Mouse (Mus musculus) limb, embryonic 12.5 days (tissue): Measurements from ENCODE around the gene Tmprss7. TPM values are rescaled to one million over a fixed set of nuclear protein-coding genes. Genes with fewer than 3 reads are reported as not detected.

Experiments used
- ATAC-seq: fragments of 200-750 bp; cut with Nextera tagmentation; 2 replicates; pipeline ENCODE4 v1.8.0; 2017; ENCODE audit warnings: low read depth, moderate TSS enrichment; ENCODE audit not compliant: insufficient number of reproducible peaks, insufficient read depth, low FRiP score, low TSS enrichment
- H3K27ac ChIP-seq: fragments of 300-500 bp; sonication (generic); 2 replicates; pipeline ENCODE4 v1.5.1; 2016; ENCODE audit warnings: mild to moderate bottlenecking, moderate library complexity
- H3K27me3 ChIP-seq: fragments of 300-500 bp; sonication (generic); 2 replicates; pipeline ENCODE4 v1.6.1; 2016; ENCODE audit warnings: mild to moderate bottlenecking, moderate library complexity
- H3K36me3 ChIP-seq: fragments of 300-500 bp; sonication (generic); 2 replicates; pipeline ENCODE4 v1.6.1; 2016; ENCODE audit warnings: mild to moderate bottlenecking, moderate library complexity
- H3K4me1 ChIP-seq: fragments of 300-500 bp; sonication (generic); replicated peaks from 2 replicates; pipeline ENCODE4 v1.6.1; 2016
- H3K4me2 ChIP-seq: fragments of 300-500 bp; sonication (generic); 2 replicates; pipeline ENCODE4 v1.6.1; 2016; ENCODE audit warnings: mild to moderate bottlenecking, moderate library complexity
- H3K4me3 ChIP-seq: fragments of 300-500 bp; sonication (generic); replicated peaks from 2 replicates; pipeline ENCODE4 v1.5.1; 2016; ENCODE audit warnings: mild to moderate bottlenecking
- H3K9ac ChIP-seq: fragments of 300-500 bp; sonication (generic); replicated peaks from 2 replicates; pipeline ENCODE4 v1.6.1; 2016; ENCODE audit warnings: mild to moderate bottlenecking, moderate library complexity
- H3K9me3 ChIP-seq: fragments of 300-500 bp; sonication (generic); 2 replicates; pipeline ENCODE4 v1.6.1; 2016; ENCODE audit warnings: mild to moderate bottlenecking, moderate library complexity
- WGBS: fragments of 180-500 bp; shearing (Covaris S2); methylation state at CpG from one replicate; pipeline ENCODE4 v1.1.7; 2016; 5-methylcytosine and 5-hydroxymethylcytosine counted together
- polyA plus RNA-seq: library from polyadenylated mRNA; unstranded; fragments of >200 nt; fragmentation: Nextera tagmentation; extraction: Ambion mirVana; gene quantifications from 2 replicates; pipeline ENCODE4 v1.2.1, GENCODE M21; 2016

Gene Tmprss7
- 0.20 and 0.27 TPM in 2 replicates for polyA plus RNA-seq

DNA sequence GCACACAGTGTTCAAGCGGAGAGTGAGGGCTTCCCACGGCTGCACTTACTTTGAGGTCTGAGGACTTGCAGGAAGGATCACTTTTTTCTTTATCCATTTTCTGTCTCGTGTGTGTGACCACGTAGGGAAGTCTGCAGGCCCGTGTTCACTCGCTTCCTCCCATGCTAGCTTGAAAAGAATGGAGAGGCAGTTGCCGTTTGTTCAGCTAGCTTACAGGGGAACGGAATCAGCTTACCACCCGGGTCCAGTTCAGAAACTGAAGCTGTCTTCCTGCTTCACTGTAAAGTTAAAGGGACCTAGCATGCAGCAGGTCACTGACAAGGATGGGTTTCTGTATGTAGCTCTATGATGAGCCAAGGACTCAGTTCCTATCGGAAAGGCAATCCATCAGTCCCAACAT, at the start of gene Tmprss7:
Gene Tmprss7 (minus strand): TSS at position 101 of the 400 bp plus-strand sequence.
- H3K9ac ChIP-seq, result no peak within 1 kb of the TSS
- no peak within 1 kb of the TSS for H3K4me2 ChIP-seq
- no peak within 1 kb of the TSS for H3K27ac ChIP-seq
- H3K4me1 ChIP-seq, result no peaks in the 10 kb centered on the region
- H3K27me3 ChIP-seq, result no peaks in the 10 kb centered on the region
- 78% methylated on average over 10 of the region's 10 CpGs for WGBS
- H3K36me3 ChIP-seq, result no peaks in the 10 kb centered on the region
- H3K9me3 ChIP-seq, result no peaks in the 10 kb centered on the region
- no peak for ATAC-seq
- H3K4me3 ChIP-seq, result no peak within 1 kb of the TSS

- under 1% methylated on average over 51 of the region's 51 CpGs for WGBS
Measured at GRCm38 (mm10) chr16:45742615-45743476, 49.4 kb upstream of the Tmprss7 start, which contains the start of gene Abhd10. Abhd10 (minus strand) TSS chr16:45742955.

GRCm38 (mm10) chr16:45737880-45738279, 44.4 kb upstream of the Tmprss7 start:
- no peak for ATAC-seq

More at GRCm38 (mm10) chr16:45742615-45743476, 49.4 kb upstream of the Tmprss7 start, which contains the start of gene Abhd10:
- H3K27me3 ChIP-seq, result no peaks in the 10 kb centered on the region
- H3K9me3 ChIP-seq, result no peaks in the 10 kb centered on the region
- H3K4me2 ChIP-seq, result peak within 1 kb of the TSS; percentile 65
- H3K27ac ChIP-seq, result peak within 1 kb of the TSS; percentile 92
- peak within 1 kb of the TSS; percentile 66 for H3K4me3 ChIP-seq
- ATAC-seq, result peak; percentile 97
- H3K4me1 ChIP-seq, result peaks cover 12% of the 10 kb centered on the region
- peaks cover 22% of the 10 kb centered on the region for H3K36me3 ChIP-seq
- H3K9ac ChIP-seq, result peak within 1 kb of the TSS; percentile 85

GRCm38 (mm10) chr16:45736724-45737123, 43.3 kb upstream of the Tmprss7 start:
- peaks cover 55% of the 10 kb centered on the region for H3K36me3 ChIP-seq
- H3K9ac ChIP-seq, result no peak overlapping the region
- no peak overlapping the region for H3K27ac ChIP-seq
- no peak overlapping the region for H3K4me2 ChIP-seq
- WGBS, result 93% methylated on average over 3 of the region's 3 CpGs
- H3K9me3 ChIP-seq, result no peaks in the 10 kb centered on the region
- ATAC-seq, result no peak
- H3K27me3 ChIP-seq, result no peaks in the 10 kb centered on the region
- H3K4me1 ChIP-seq, result peaks cover 5% of the 10 kb centered on the region
- no peak overlapping the region for H3K4me3 ChIP-seq

More at GRCm38 (mm10) chr16:45737880-45738279, 44.4 kb upstream of the Tmprss7 start:
- Histone ChIP-seq H3K4me1 (peaks cover 5% of the 10 kb centered on the region), H3K27me3 (no peaks in the 10 kb centered on the region), H3K9me3 (no peaks in the 10 kb centered on the region), H3K4me3 (no peak overlapping the region), H3K4me2 (no peak overlapping the region), H3K27ac (no peak overlapping the region), H3K9ac (no peak overlapping the region), H3K36me3 (peaks cover 45% of the 10 kb centered on the region)
- 91% methylated on average over 8 of the region's 8 CpGs for WGBS

- 75% methylated on average over 5 of the region's 5 CpGs for WGBS
- no peak overlapping the region for H3K9ac ChIP-seq
- no peaks in the 10 kb centered on the region for H3K27me3 ChIP-seq
- no peak overlapping the region for H3K4me3 ChIP-seq
- H3K36me3 ChIP-seq, result peaks cover 43% of the 10 kb centered on the region
- no peaks in the 10 kb centered on the region for H3K9me3 ChIP-seq
- no peak overlapping the region for H3K27ac ChIP-seq
- peaks cover 4% of the 10 kb centered on the region for H3K4me1 ChIP-seq
- no peak for ATAC-seq
- no peak overlapping the region for H3K4me2 ChIP-seq
Measured at GRCm38 (mm10) chr16:45729163-45729562, 35.7 kb upstream of the Tmprss7 start.

DNA sequence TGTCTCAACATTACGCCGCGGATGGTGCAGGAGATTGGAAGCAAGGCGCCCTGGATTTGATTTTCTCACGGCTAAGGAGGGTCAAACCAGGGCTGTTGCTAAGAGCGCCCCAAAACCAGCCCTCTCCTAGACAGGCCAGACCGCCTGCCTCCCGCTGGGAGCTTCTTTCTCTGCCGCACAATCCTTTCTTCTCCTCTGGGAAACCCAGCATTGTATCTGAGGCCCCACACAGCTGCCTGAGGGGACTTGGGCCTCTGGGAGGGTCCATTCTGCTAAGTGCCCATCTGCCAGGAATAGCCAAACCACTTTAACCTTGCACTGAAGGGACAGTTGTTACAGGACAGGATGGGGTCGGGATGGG, 31.3 kb upstream of the Tmprss7 start:
- ATAC-seq, result peak; percentile 54; the same call in 1 of the 2 replicates
- no peak overlapping the region for H3K27ac ChIP-seq
- 3% methylated on average over 10 of the region's 10 CpGs for WGBS

DNA sequence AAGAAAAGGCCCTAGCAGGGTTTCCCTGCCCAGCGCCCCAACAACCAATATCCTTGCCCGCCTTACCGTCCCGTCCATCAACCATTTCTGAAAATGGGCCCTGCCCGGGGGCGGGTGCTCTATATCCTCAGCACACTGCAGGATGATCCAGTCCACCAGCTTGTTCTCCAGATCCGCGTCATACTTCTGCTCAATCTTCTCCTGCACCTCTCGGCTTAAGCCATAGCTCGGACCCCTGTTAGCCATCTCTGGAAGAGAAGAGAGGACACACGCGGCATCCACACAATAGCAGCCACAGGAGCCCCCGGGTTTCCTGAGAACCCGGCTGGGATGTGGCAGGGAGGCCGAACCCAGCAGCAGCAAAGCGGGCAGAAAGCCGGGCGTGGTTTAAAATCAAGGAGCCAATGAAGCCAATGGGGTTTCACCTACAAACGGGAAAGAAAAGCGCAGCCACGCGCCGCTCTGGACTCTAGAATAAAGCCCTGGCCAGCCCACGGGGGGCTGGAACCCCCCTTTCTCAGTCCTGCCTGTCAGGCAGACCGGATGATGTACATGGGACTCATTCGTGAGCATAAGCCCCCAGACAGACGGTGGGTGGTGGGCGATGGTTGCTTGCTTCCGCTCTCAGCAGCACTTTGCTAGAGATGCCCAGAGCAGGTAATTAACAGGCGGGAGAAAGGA, 30.7 kb upstream of the Tmprss7 start, which contains the start of gene Tagln3:
Gene Tagln3 (minus strand): TSS at position 548 of the 681 bp plus-strand sequence.
- peak within 1 kb of the TSS; percentile 35; the same call in 1 of the 2 replicates for H3K27ac ChIP-seq
- WGBS, result 2% methylated on average over 30 of the region's 30 CpGs
- H3K4me2 ChIP-seq, result peak within 1 kb of the TSS; percentile 87
- H3K4me1 ChIP-seq, result peaks cover 17% of the 10 kb centered on the region
- peak within 1 kb of the TSS; percentile 74 for H3K9ac ChIP-seq
- ATAC-seq, result peak; percentile 83; the same call in 1 of the 2 replicates
- no peaks in the 10 kb centered on the region for H3K27me3 ChIP-seq
- peak within 1 kb of the TSS; percentile 56 for H3K4me3 ChIP-seq
- H3K9me3 ChIP-seq, result no peaks in the 10 kb centered on the region
- peaks cover 19% of the 10 kb centered on the region for H3K36me3 ChIP-seq

More for the DNA sequence above, 31.3 kb upstream of the Tmprss7 start:
- Histone ChIP-seq H3K4me2 (peak overlapping the region; percentile 87), H3K4me3 (peak overlapping the region; percentile 56), H3K4me1 (peaks cover 17% of the 10 kb centered on the region), H3K27me3 (no peaks in the 10 kb centered on the region), H3K9me3 (no peaks in the 10 kb centered on the region), H3K9ac (peak overlapping the region; percentile 74), H3K36me3 (peaks cover 19% of the 10 kb centered on the region)

DNA sequence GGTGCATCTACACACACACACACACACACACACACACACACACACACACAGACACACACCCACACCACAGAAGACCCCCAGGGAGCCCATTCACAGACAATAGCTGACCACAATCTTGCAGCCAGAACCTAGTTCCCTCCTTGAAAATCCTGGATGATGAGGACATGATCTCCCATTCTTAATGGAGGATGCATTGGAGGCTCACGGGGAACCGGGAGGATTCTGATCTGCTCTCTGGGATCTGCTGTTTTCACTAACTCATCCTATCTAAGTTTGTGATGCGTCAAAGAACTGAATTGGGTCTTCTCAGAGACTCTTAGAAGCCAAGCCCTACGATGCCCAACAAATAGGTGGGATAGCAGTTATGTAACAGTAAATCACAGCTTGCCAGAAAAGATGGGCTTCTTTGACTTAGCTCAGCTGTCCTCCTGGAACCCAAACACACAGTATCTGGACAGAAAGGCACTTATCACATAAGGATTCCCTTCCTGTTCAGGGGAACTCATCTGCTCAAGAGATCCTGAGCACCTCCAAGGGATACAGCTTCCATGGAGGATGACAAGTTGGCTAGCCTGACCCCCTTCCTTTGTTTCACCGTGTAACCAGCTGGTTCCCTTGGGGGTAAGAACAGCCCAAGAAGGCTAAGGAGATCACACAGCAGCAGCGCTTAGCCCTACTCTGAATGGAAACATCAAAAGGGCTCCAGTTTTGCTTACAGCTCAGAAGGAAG, 29.9 kb upstream of the Tmprss7 start:
- ATAC-seq, result no peak
- H3K9ac ChIP-seq, result peak overlapping the region; percentile 74
- WGBS, result 61% methylated on average over 6 of the region's 6 CpGs

DNA sequence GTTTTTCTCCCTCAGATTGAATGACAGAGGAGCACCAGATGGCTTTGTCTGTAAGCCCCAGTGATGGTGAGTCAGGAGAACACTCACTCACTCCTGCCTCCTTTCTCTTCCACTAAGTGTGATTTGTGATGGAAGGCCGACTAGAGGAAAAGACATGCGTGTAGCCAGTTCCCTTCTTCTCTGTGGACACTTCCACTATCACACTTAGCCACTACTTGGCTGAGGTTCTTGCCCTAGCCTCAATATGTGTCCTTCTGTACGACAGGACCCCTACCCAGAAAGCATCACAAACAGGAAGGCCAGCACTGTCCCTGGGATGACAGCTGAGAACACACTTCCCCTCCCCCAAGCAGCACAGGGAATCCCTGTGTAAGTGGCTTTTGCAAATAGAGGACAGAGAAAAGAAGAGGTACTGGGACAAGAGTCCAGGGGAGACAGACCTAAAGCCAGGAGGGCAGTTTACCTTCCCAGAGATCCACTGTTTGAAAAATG, 29.0 kb upstream of the Tmprss7 start:
- Histone ChIP-seq H3K9ac (no peak overlapping the region), H3K36me3 (peaks cover 24% of the 10 kb centered on the region), H3K9me3 (no peaks in the 10 kb centered on the region), H3K4me1 (peaks cover 17% of the 10 kb centered on the region), H3K27ac (no peak overlapping the region), H3K4me3 (no peak overlapping the region), H3K4me2 (peak overlapping the region; percentile 87; the same call in 1 of the 2 replicates), H3K27me3 (no peaks in the 10 kb centered on the region)
- ATAC-seq, result no peak
- 75% methylated on average over 3 of the region's 3 CpGs for WGBS

More for the DNA sequence above, 29.9 kb upstream of the Tmprss7 start:
- Histone ChIP-seq H3K36me3 (peaks cover 23% of the 10 kb centered on the region), H3K4me3 (peak overlapping the region; percentile 56), H3K4me1 (peaks cover 17% of the 10 kb centered on the region), H3K9me3 (no peaks in the 10 kb centered on the region), H3K4me2 (peak overlapping the region; percentile 87), H3K27ac (no peak overlapping the region), H3K27me3 (no peaks in the 10 kb centered on the region)

- no peak overlapping the region for H3K4me2 ChIP-seq
- H3K4me3 ChIP-seq, result no peak overlapping the region
- H3K27me3 ChIP-seq, result no peaks in the 10 kb centered on the region
- 87% methylated on average over 10 of the region's 10 CpGs for WGBS
- no peaks in the 10 kb centered on the region for H3K9me3 ChIP-seq
- no peak for ATAC-seq
- H3K9ac ChIP-seq, result no peak overlapping the region
- H3K27ac ChIP-seq, result no peak overlapping the region
- peaks cover 40% of the 10 kb centered on the region for H3K36me3 ChIP-seq
- H3K4me1 ChIP-seq, result peaks cover 17% of the 10 kb centered on the region
Measured at GRCm38 (mm10) chr16:45720022-45720630, 26.7 kb upstream of the Tmprss7 start.
